ENCODE assay signal across 8 mouse cellular contexts in the genomic region with DNA sequence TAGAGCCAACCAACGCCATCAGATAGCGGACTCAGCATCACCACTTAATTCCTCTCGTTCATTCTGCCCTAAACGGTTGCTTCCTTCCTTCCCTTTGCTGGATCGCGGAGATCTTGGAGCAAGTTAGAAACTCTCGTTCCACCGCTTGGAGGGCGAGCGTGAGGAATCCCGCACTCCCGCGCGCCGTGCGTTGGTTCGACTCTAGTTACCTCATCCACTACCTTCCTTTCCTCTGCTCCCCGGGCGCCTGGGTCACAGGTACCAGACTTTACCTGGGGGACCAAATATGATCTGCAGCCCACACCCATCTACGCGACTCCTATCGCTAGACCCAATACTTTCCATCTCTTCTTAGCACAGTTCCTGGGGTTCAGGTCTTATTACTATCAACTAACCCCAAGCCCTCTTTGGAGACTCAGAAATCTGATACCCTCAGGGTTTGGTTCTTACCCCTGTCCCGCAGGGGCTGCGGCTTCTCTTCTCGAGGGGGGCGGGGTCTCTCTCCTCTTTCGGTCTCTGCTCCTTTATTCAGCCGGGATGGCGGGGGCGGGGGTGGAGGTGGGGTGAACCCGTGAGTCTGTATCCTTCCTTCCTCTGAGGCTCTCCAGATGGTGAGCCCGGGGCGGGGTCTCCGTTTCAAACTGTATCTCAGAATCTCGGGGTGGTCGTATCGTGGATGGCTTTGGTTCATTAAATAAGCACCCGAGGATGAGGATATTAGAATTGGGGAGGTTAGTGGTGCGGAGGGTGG. TPM values are rescaled to one million over a fixed set of nuclear protein-coding genes. Genes with fewer than 3 reads are reported as not detected.
DNase-seq lines count a peak whose midpoint lies in the region; ATAC-seq and TF ChIP-seq lines count a peak whose summit lies in the region.

TSS of gene Bcl6b (minus strand) at position 539 of the 751 bp plus-strand sequence.

- peaks cover 6% of the 10 kb centered on the region for H3K36me3 ChIP-seq in G1E (replicated peaks)
- H3K36me3 ChIP-seq in forebrain, embryonic 14.5 days (ENCODE audit: control insufficient read depth, insufficient read depth, low read length): peaks cover 3% of the 10 kb centered on the region; the same call in 1 of the 2 replicates

- ATAC-seq in G1E (ENCODE audit: extremely low read depth, insufficient number of reproducible peaks, low FRiP score, poor library complexity, severe bottlenecking): no peak
- 0 out of 2 replicates have a peak, but pooled peaks have one; percentile 3 for ATAC-seq in forebrain, embryonic 14.5 days
- no peak for ATAC-seq in megakaryocyte-erythroid progenitor cell, adult 5-6 weeks (replicated peaks; ENCODE audit: low FRiP score, low TSS enrichment, poor library complexity, severe bottlenecking)

- DNase-seq in embryo, embryonic 10.5 days (ENCODE audit: low spot score): peak; percentile 46
- no peak for DNase-seq in embryo, embryonic 10 days (ENCODE audit: low spot score)
- no peak for DNase-seq in G1E (ENCODE audit: low spot score)
- no peak for DNase-seq in forebrain, embryonic 14.5 days (ENCODE audit: low spot score)
- peak; percentile 64 for DNase-seq in induced T-regulatory cell, adult 2 months (ENCODE audit: low read depth)
- peak; percentile 64 to 69 for DNase-seq in lung, postnatal 4 days
- DNase-seq in layer of hippocampus, postnatal 36 days: no peak

- H3K4me2 ChIP-seq in forebrain, embryonic 14.5 days (ENCODE audit: low read length): peak within 1 kb of the TSS; percentile 48

- WGBS in forebrain, embryonic 14.5 days: 3% methylated on average over 39 of the region's 39 CpGs

- peak within 1 kb of the TSS; percentile 55; the same call in 1 of the 2 replicates for H3K4me3 ChIP-seq in G1E (ENCODE audit: low read depth, low read length)
- peak within 1 kb of the TSS; percentile 23 for H3K4me3 ChIP-seq in forebrain, embryonic 14.5 days (ENCODE audit: low read depth, low read length)

- no peak for TF ChIP-seq CTCF in G1E (IDR thresholded peaks at IDR 0.05; ENCODE audit: low read depth, low read length)

- H3K27ac ChIP-seq in forebrain, embryonic 14.5 days (ENCODE audit: low read depth, low read length): no peak within 1 kb of the TSS

- peaks cover 50% of the 10 kb centered on the region for H3K4me1 ChIP-seq in G1E (ENCODE audit: insufficient read depth, low read depth, low read length)
- H3K4me1 ChIP-seq in forebrain, embryonic 14.5 days (ENCODE audit: control insufficient read depth, insufficient read depth, low read length): peaks cover 10% of the 10 kb centered on the region; the same call in 1 of the 2 replicates

- no peak within 1 kb of the TSS; the same call in 1 of the 2 replicates for H3K9ac ChIP-seq in forebrain, embryonic 14.5 days (ENCODE audit: low read length)

- no peaks in the 10 kb centered on the region for H3K9me3 ChIP-seq in G1E (replicated peaks)
- no peaks in the 10 kb centered on the region for H3K9me3 ChIP-seq in forebrain, embryonic 14.5 days (replicated peaks; ENCODE audit: control insufficient read depth, low read length)

- peaks cover 27% of the 10 kb centered on the region for H3K27me3 ChIP-seq in G1E (ENCODE audit: insufficient read depth, low read length)
- H3K27me3 ChIP-seq in forebrain, embryonic 14.5 days (replicated peaks; ENCODE audit: control insufficient read depth, insufficient read depth, low read length): peaks cover 41% of the 10 kb centered on the region

RNA-seq across cellular contexts. Expression of gene Bcl6b, which starts in this region (rescaled TPM):
- not detected in 2 replicates for total RNA-seq in G1E (2014; fragmentation: Nextera tagmentation)
- total RNA-seq in G1E (2017): 0.22 TPM in 1 of 2 replicates, not detected in the other
- not detected in 2 replicates for polyA plus RNA-seq in G1E (2012)
- 4.5 and 6.3 TPM in 2 replicates for polyA plus RNA-seq in forebrain, embryonic 14.5 days (2014; fragmentation: Nextera tagmentation; extraction: Ambion mirVana)
- total RNA-seq in megakaryocyte-erythroid progenitor cell, adult 5-6 weeks (2014; fragmentation: Nextera tagmentation): 0.28 and 0.62 TPM in 2 replicates
- total RNA-seq in megakaryocyte-erythroid progenitor cell, adult 5-6 weeks (2017): not detected in 2 replicates
- total RNA-seq in layer of hippocampus, postnatal 36 days (2021): 1 to 10 TPM; 1.1 to 1.3 TPM

Comparison
In these comparisons a context has a peak if more than half of its experiments do, and no peak if none do; other contexts are left out.
1. DNase-seq: peak in embryo, embryonic 10.5 days (single experiment), induced T-regulatory cell, adult 2 months (single experiment) and lung, postnatal 4 days (2 of 2); none in embryo, embryonic 10 days (single experiment), G1E (single experiment), forebrain, embryonic 14.5 days (single experiment) and layer of hippocampus, postnatal 36 days (0 of 2).